Mouse (Mus musculus) forebrain, embryonic 14.5 days (tissue): ENCODE data around the gene Ddx39. TPM values are rescaled to one million over a fixed set of nuclear protein-coding genes. Genes with fewer than 3 reads are reported as not detected.

Source experiments
- ATAC-seq: fragments of 200-750 bp; cut with Nextera tagmentation; 2 replicates; pipeline ENCODE4 v1.8.0; 2017; ENCODE audit warnings: mild to moderate bottlenecking, moderate library complexity
- DNase-seq: peaks from one replicate; pipeline ENCODE4 v3.0.0-alpha.2; 2015; ENCODE audit warnings: low spot score
- H3K27ac ChIP-seq: fragments of 300-500 bp; sonication (generic); 2 replicates; pipeline ENCODE4 v1.5.1; 2014; ENCODE audit warnings: low read depth, mild to moderate bottlenecking, control low read depth, low read length, moderate library complexity
- H3K27me3 ChIP-seq: fragments of 300-500 bp; sonication (generic); replicated peaks from 2 replicates; pipeline ENCODE4 v1.6.1; 2014; ENCODE audit warnings: low read length, control low read depth, mixed read lengths; ENCODE audit not compliant: control insufficient read depth, insufficient read depth
- H3K36me3 ChIP-seq: fragments of 300-500 bp; sonication (generic); 2 replicates; pipeline ENCODE4 v1.6.1; 2014; ENCODE audit warnings: low read length, control low read depth; ENCODE audit not compliant: control insufficient read depth, insufficient read depth
- H3K4me1 ChIP-seq: fragments of 300-500 bp; sonication (generic); 2 replicates; pipeline ENCODE4 v1.6.1; 2014; ENCODE audit warnings: antibody characterized with exemption, low read length, control low read depth; ENCODE audit not compliant: control insufficient read depth, insufficient read depth
- H3K4me2 ChIP-seq: fragments of 300-500 bp; sonication (generic); 2 replicates; pipeline ENCODE4 v1.6.1; 2014; ENCODE audit warnings: mild to moderate bottlenecking, control low read depth, low read length
- H3K4me3 ChIP-seq: fragments of 300-500 bp; sonication (generic); 2 replicates; pipeline ENCODE4 v1.5.1; 2014; ENCODE audit warnings: low read depth, low read length, control low read depth
- H3K9ac ChIP-seq: fragments of 300-500 bp; sonication (generic); 2 replicates; pipeline ENCODE4 v1.6.1; 2014; ENCODE audit warnings: mild to moderate bottlenecking, low read length, control low read depth, moderate library complexity
- H3K9me3 ChIP-seq: fragments of 300-500 bp; sonication (generic); replicated peaks from 2 replicates; pipeline ENCODE4 v1.6.1; 2016; ENCODE audit warnings: low read length, control low read depth, mixed read lengths; ENCODE audit not compliant: control insufficient read depth
- WGBS: fragments of 180-500 bp; shearing (Covaris S2); extraction: QIAGEN DNeasy Blood & Tissue Kit; methylation state at CpG from one replicate; pipeline ENCODE4 v1.1.7; 2014; 5-methylcytosine and 5-hydroxymethylcytosine counted together
- polyA plus RNA-seq: library from polyadenylated mRNA; unstranded; fragments of >200 nt; fragmentation: Nextera tagmentation; extraction: Ambion mirVana; gene quantifications from 2 replicates; pipeline ENCODE4 v1.2.1, GENCODE M21; 2014

The Ddx39 gene
- polyA plus RNA-seq, 1 experiment from 2014 or later: 133 TPM

DNA sequence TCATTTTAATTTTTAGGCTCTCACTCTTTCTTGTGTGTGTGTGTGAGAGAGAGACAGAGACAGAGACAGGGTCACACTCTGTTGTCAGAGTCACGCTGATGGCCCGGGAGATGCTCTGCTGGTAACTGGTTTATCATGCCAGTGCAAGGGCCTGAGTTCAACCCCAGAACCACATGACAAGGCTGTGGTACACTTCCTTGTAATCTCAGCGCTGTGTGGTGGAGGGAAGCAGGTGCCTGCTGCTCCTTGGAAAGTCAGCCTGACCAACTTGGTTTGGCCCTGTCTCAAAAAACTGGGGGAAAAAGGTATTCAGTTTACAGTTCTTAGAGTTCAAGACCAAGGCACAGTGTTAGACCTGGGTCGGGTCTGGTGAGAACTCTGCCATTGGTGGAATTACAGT lies 52.5 kb downstream of the Ddx39 start:
- DNase-seq: no peak
- Histone ChIP-seq H3K9ac (no peak overlapping the region), H3K27me3 (no peaks in the 10 kb centered on the region), H3K4me2 (no peak overlapping the region), H3K4me3 (no peak overlapping the region), H3K4me1 (peaks cover under 1% of the 10 kb centered on the region; the same call in 1 of the 2 replicates), H3K9me3 (no peaks in the 10 kb centered on the region), H3K36me3 (no peaks in the 10 kb centered on the region), H3K27ac (no peak overlapping the region)
- ATAC-seq: no peak
- WGBS: 80% methylated on average over 4 of the region's 4 CpGs

DNA sequence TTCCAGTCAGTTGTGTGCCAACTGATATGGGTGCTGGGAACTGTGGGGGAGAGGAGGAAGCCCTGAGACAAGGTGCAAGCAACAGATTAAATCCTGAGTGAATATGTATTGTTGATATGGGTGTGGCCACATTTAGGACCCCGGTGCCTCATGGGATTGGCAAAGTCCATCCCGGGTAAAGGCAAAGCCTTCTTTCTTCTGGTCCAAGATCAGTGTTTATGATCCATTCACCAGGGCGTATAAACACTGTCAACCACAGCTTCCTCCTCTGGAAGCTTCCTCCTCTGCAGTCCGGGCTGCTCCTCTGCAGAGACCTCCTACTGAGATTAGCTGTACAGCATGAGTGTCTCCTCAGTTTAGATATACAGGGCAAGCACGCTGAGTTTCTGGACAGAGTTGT lies 53.5 kb downstream of the Ddx39 start:
- Histone ChIP-seq H3K9me3 (no peaks in the 10 kb centered on the region), H3K4me3 (no peak overlapping the region), H3K36me3 (no peaks in the 10 kb centered on the region), H3K4me1 (peaks cover 2% of the 10 kb centered on the region; the same call in 1 of the 2 replicates), H3K9ac (no peak overlapping the region), H3K27ac (no peak overlapping the region), H3K27me3 (no peaks in the 10 kb centered on the region), H3K4me2 (no peak overlapping the region)
- 62% methylated on average over 5 of the region's 5 CpGs for WGBS
- no peak for ATAC-seq
- DNase-seq: no peak

DNA sequence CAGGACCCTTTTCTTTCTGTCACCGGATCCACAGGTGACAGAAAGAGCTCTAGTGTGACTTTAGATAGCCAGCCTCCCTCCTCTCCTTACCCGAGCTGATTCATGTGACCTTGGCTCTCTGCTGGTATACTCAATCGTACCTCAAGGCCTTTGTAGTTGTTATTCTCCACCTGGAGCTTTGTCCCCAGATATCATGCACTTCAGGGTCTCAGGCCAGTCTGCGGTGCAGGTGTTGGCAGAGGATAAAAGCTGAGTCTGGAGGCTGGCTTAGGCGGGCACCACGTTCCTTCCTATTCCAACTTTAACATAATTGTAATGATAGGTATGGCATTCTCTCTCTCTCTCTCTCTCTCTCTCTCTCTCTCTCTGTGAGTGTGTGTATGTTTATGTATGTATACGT lies 54.7 kb downstream of the Ddx39 start:
- Histone ChIP-seq H3K9ac (no peak overlapping the region), H3K27ac (no peak overlapping the region), H3K27me3 (no peaks in the 10 kb centered on the region), H3K4me2 (no peak overlapping the region), H3K4me3 (no peak overlapping the region), H3K9me3 (no peaks in the 10 kb centered on the region), H3K36me3 (no peaks in the 10 kb centered on the region), H3K4me1 (peaks cover 2% of the 10 kb centered on the region; the same call in 1 of the 2 replicates)
- 72% methylated on average over 7 of the region's 7 CpGs for WGBS
- no peak for ATAC-seq
- no peak for DNase-seq

DNA sequence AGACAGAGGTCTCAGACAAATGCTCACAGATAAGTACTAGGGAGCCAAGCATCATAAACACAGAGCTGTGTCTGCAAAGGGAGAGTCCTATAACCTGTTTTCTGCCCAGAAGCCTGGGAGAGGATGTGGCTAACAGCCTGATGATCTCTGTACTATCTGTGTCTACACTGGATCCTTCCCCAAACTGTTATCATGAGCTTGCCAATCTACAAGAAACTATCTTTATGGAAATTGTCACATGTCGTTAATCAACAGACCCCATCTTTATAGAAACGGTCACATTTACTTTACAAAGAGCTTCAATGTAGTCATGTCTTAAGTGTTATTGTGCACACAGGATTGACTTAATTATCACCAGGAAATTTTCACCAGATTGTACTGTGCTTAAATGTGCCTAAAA lies 55.7 kb downstream of the Ddx39 start:
- no peak overlapping the region for H3K4me2 ChIP-seq
- H3K27me3 ChIP-seq: no peaks in the 10 kb centered on the region
- WGBS: 85% methylated on average over 2 of the region's 2 CpGs
- no peak overlapping the region for H3K9ac ChIP-seq
- H3K4me1 ChIP-seq: peaks cover 2% of the 10 kb centered on the region; the same call in 1 of the 2 replicates
- H3K9me3 ChIP-seq: no peaks in the 10 kb centered on the region
- no peak overlapping the region for H3K27ac ChIP-seq
- DNase-seq (no peak), ATAC-seq (no peak)
- no peaks in the 10 kb centered on the region for H3K36me3 ChIP-seq
- H3K4me3 ChIP-seq: no peak overlapping the region

DNA sequence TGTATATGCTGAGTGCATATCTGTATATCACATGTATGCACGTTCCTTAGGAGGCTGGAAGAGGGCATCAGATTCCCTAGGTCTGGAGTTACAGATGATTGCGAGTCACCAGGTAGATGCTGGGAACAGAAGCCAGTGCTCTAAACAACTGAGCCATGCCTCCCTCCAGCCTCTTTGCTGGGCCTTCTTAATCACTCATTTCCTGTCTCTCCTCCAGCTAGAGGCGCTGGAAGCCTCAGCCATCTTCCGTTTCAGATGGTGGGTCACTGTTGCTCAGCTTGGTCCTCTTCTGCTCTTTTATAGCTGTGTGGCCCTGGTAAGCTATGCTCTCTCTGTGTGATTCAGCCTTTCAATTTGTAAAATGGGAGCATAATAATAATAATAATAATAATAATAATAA lies 56.8 kb downstream of the Ddx39 start:
- Histone ChIP-seq H3K4me1 (peaks cover 2% of the 10 kb centered on the region; the same call in 1 of the 2 replicates), H3K9me3 (no peaks in the 10 kb centered on the region), H3K9ac (no peak overlapping the region), H3K27ac (no peak overlapping the region), H3K4me2 (no peak overlapping the region), H3K27me3 (no peaks in the 10 kb centered on the region), H3K36me3 (no peaks in the 10 kb centered on the region), H3K4me3 (no peak overlapping the region)
- no peak for DNase-seq
- 79% methylated on average over 4 of the region's 4 CpGs for WGBS
- no peak for ATAC-seq

DNA sequence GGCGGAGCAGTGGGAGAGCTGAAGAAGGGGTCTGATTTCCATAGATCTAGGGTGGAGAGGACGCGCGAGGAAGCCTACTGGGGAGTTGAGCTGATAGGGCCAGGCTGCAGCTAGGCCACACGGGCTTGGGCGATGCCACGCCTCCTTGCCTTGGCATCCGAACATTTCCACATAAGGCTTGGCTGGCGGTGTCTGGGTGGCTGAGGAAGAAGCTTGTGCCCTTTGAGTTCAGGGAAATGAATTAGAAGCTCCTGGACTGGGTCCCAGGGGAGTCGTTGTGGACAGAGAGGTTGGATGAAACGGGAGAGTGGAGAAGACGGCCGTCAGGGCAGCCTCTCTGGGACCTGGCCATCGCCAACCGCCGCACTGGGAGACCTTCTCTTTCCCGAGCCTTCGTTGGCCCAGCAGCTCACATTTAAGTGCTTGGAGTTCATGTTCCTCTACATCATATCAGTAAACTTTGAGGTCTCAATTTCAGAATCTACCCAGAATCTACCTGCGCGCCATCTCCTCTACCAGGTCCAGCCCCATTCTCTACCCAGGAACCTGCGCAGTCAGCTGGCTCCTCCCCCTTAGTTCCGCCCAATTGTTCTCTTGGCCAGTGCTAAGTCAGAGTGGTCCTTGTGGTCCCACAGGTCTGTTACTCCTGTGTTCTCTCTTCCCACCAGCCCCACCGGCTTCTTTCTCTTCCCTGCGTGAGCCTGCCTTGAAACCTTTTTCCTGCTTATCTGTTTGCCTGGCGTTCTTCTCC lies 57.9 kb downstream of the Ddx39 start:
- peak overlapping the region; percentile 32 for H3K4me3 ChIP-seq
- ATAC-seq (peak; percentile 66), DNase-seq (peak; percentile 56)
- peak overlapping the region; percentile 41; the same call in 1 of the 2 replicates for H3K9ac ChIP-seq
- no peaks in the 10 kb centered on the region for H3K36me3 ChIP-seq
- H3K4me2 ChIP-seq: peak overlapping the region; percentile 67
- H3K9me3 ChIP-seq: no peaks in the 10 kb centered on the region
- no peak overlapping the region for H3K27ac ChIP-seq
- H3K4me1 ChIP-seq: peaks cover 2% of the 10 kb centered on the region; the same call in 1 of the 2 replicates
- H3K27me3 ChIP-seq: no peaks in the 10 kb centered on the region
- WGBS: 6% methylated on average over 25 of the region's 25 CpGs

DNA sequence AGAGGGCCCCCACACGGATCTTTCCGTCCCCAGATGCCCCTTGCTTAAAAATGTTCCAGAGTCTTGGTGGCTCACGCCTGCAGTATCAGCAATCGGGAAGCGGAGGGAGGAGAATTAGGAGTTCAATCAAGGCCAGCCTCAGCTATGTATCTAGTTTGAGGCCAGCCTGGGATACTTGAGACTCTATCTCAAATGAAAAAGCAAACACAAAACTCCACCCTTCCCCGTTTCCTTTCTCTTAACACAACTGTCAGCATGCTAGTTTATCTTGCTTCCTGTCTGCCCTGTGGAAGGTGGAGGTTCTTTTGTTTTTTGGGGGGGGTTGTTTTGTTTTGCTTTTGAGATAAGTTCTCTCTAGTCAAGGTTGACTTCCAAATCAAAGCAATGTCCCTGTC lies 58.5 kb downstream of the Ddx39 start:
- Histone ChIP-seq H3K9ac (no peak overlapping the region), H3K27me3 (no peaks in the 10 kb centered on the region)
- no peak for ATAC-seq

DNA sequence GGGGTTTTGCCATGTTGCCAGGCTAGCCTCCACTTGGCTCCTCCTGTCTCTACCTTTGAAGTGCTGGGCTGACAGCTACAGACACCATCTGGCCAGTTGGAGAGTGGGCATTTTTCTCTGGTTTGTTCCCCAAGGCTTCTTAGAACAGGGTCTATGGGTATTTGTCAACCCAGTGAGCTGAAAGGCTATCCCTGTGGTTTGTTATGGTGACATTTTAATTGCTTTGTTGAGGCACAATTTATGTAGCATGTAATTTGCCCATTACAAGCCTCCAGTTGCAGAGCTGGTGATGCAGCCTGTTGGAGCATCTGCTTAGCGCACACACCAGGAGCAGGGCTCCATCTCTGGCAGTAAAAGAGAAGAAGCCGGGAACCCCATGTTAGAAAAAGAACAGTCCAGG lies 59.2 kb downstream of the Ddx39 start:
- Histone ChIP-seq H3K36me3 (no peaks in the 10 kb centered on the region), H3K4me2 (no peak overlapping the region), H3K9ac (no peak overlapping the region), H3K27me3 (no peaks in the 10 kb centered on the region), H3K27ac (no peak overlapping the region), H3K4me1 (peaks cover 2% of the 10 kb centered on the region; the same call in 1 of the 2 replicates), H3K4me3 (no peak overlapping the region), H3K9me3 (no peaks in the 10 kb centered on the region)
- DNase-seq (no peak), ATAC-seq (no peak)
- 94% methylated on average over 2 of the region's 2 CpGs for WGBS

More for the DNA sequence above, 58.5 kb downstream of the Ddx39 start:
- no peak for DNase-seq
- no peaks in the 10 kb centered on the region for H3K9me3 ChIP-seq
- peak overlapping the region; percentile 67 for H3K4me2 ChIP-seq
- H3K4me3 ChIP-seq: peak overlapping the region; percentile 32; the same call in 1 of the 2 replicates
- H3K27ac ChIP-seq: no peak overlapping the region
- no peaks in the 10 kb centered on the region for H3K36me3 ChIP-seq
- 52% methylated on average over 6 of the region's 6 CpGs for WGBS
- peaks cover 2% of the 10 kb centered on the region; the same call in 1 of the 2 replicates for H3K4me1 ChIP-seq
